20 mouse cellular contexts compared by ENCODE assay signal in the genomic region with DNA sequence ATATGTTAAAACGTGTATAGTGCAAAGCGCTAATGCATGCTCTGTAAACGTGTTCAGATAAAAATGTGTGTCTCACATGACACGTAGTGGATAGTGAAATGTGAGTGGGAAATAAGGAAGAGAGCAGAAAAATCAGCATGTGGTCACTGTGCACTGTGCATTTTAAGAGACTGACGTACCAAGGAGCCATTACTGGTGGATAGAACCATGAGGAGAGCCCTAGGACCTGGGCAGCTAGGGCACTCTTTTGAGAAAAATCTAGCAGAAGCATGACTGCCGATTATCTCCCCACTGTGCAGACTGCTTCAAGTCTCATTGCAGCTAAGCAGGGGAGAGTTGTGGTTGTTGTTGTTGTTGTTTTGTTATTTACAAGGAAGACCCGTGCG. TPM values are rescaled to one million over a fixed set of nuclear protein-coding genes. Genes with fewer than 3 reads are reported as not detected.
"Had no signal": no experiment of that assay in that cellular context is flagged by ENCODE, and none has a peak within 500 bp of the region (broad histone marks: within the 10 kb centered on the region; RNA-seq: fewer than 3 reads in every experiment).

No protein-coding gene starts in this region.

- H3K27ac ChIP-seq: kidney, embryonic 15.5 days; left cerebral cortex, adult 2 months; liver, embryonic 13.5 days; macrophage; midbrain, embryonic 12.5 days had no signal

- DNase-seq: kidney, adult 8-10 months; kidney, postnatal 10 days; kidney, postnatal 36 days; layer of hippocampus, postnatal 36 days; liver, embryonic 13.5 days; lung, adult 2 months; thymus, adult 18-20 months; thymus, postnatal 36 days had no signal

- H3K4me3 ChIP-seq: kidney, embryonic 15.5 days; left cerebral cortex, adult 2 months; liver, embryonic 13.5 days; midbrain, embryonic 12.5 days had no signal

- H3K4me1 ChIP-seq: liver, embryonic 13.5 days had no signal

- H3K4me2 ChIP-seq: kidney, embryonic 15.5 days; liver, embryonic 13.5 days; midbrain, embryonic 12.5 days had no signal

- H3K36me3 ChIP-seq: kidney, embryonic 15.5 days; liver, embryonic 13.5 days; midbrain, embryonic 12.5 days had no signal

- H3K9ac ChIP-seq: kidney, embryonic 15.5 days; liver, embryonic 13.5 days; midbrain, embryonic 12.5 days had no signal

- H3K9me3 ChIP-seq: kidney, embryonic 15.5 days; liver, embryonic 13.5 days; midbrain, embryonic 12.5 days had no signal

RNA-seq across cellular contexts. Expression of a gene that starts 33.2 kb away (rescaled TPM):
- total RNA-seq: liver, adult 2 months; megakaryocyte, adult 5-6 weeks had no signal
- polyA plus RNA-seq: kidney, embryonic 15.5 days; limb, embryonic 11.5 days; liver, adult 2 months; liver, embryonic 13.5 days; liver, embryonic 16.5 days; lung, adult 2 months; lung, embryonic 16.5 days; small intestine, adult 2 months; spleen, adult 2 months; stomach, embryonic 16.5 days had no signal
